Mouse (Mus musculus) erythroblast, embryonic 14.5 days (primary cell): ENCODE data around the gene Gabpb2.

ENCODE experiments used
- GATA1 ChIP-seq: IDR thresholded peaks from 2 replicates; pipeline ENCODE4 v1.6.1; 2012; ENCODE audit warnings: low read length, inconsistent platforms, mixed read lengths
- TAL1 ChIP-seq: IDR thresholded peaks from 3 replicates; pipeline ENCODE4 v1.6.1; 2012; ENCODE audit warnings: low read length, inconsistent platforms, mixed read lengths

GRCm38 (mm10) chr3:95239022-95239421 is 21.3 kb upstream of the Gabpb2 start:
- TF ChIP-seq TAL1 (no peak), GATA1 (no peak)
